Mouse (Mus musculus): ENCODE data around the gene Pcolce.

DNA sequence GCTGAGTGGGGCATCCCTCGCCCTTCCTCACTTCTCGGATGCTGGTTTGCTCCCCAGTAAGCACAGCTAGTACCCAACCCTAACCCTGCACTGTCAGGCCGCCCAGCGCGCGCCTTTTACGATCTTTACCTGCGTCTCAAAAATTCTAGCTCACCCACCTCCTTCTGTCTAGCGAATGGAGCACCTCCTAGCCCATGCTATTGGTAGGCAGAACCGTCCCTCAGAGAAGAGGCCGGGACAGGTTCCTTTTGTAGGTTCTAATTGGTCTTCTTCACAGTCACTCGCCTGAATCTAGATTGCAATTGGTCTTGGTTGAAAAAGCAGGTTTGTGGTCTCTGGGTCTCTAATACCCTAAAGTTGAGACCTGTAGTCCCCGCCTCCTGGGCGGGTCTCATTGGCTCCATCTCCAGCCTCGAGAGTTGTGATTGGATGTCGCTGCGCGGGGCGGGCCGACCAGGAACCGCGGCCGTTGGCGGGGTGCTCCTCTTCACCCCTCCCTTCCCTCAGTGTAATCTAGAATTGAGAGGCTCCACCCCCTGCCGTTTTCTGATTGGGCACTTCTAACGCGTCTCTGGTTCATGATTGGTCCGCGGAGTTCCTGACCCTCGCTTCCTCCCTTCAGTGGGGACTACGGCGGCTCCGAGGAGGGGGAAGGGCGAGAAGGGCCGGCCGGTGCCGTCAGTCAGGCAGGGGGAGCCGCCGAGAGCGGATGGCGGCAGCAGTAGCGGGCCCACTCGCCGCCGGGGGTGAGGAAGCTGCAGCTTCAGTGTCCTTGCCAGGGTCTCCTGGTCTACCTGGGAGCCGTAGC is 15.1 kb upstream of the Pcolce start, which contains the start of the genes Fbxo24, Lrch4 and Gm20605:
- TF ChIP-seq CTCF (conservative IDR thresholded peaks at IDR 0.05; ENCODE audit: low read length) (no peak), NANOG (IDR thresholded peaks at IDR 0.05; ENCODE audit: borderline replicate concordance, low read length) (no peak), POU5F1 (IDR thresholded peaks at IDR 0.05; ENCODE audit: borderline replicate concordance, low read length) (no peak)
